Mouse (Mus musculus): ENCODE results near the gene Ppfibp1. TPM values are rescaled to one million over a fixed set of nuclear protein-coding genes. Genes with fewer than 3 reads are reported as not detected.

Gene Ppfibp1
- total and polyA plus RNA-seq, 3 experiments, result 23.4 to 28.2 (median 28.2) TPM

- Histone ChIP-seq H3K4me1 (ENCODE audit: control insufficient read depth in 1 of 2, insufficient read depth in 2 of 2) (no peaks in the 10 kb centered on the region), H3K4me2 (ENCODE audit: insufficient read depth, low read depth, poor library complexity, severe bottlenecking) (no peak overlapping the region), H3K27me3 (replicated peaks) (no peaks in the 10 kb centered on the region), H3K9ac (ENCODE audit: insufficient read depth, low read depth) (no peak overlapping the region), H3K36me3 (replicated peaks in 1 of 2; ENCODE audit: control insufficient read depth in 1 of 2, insufficient read depth in 1 of 2, low read length in 1 of 2) (no peaks in the 10 kb centered on the region), H3K27ac (ENCODE audit: insufficient read depth, low read depth) (no peak overlapping the region), H3K9me3 (replicated peaks; ENCODE audit: low read length) (peaks cover 4% of the 10 kb centered on the region), H3K4me3 (replicated peaks in 1 of 3; ENCODE audit: low read depth in 2 of 3, low read length in 2 of 3, poor library complexity in 1 of 3) (no peak overlapping the region), H3K79me2 (replicated peaks; ENCODE audit: control insufficient read depth, extremely low read depth, insufficient read depth, poor library complexity, severe bottlenecking) (no peaks in the 10 kb centered on the region)
- no peak for TF ChIP-seq SIN3A (IDR thresholded peaks at IDR 0.05; ENCODE audit: low read length)
- TF ChIP-seq USF2 (conservative IDR thresholded peaks at IDR 0.05; ENCODE audit: low read depth, low read length), result no peak
- no peak for TF ChIP-seq IRF4 (IDR thresholded peaks at IDR 0.05; ENCODE audit: low read depth, low read length)
- TF ChIP-seq GABPA (IDR thresholded peaks at IDR 0.05; ENCODE audit: insufficient replicate concordance, low read depth, low read length), result no peak
- TF ChIP-seq SMC3 (IDR thresholded peaks at IDR 0.05; ENCODE audit: low read depth, low read length), result no peak
- TF ChIP-seq HCFC1 (IDR thresholded peaks at IDR 0.05; ENCODE audit: low read depth, low read length), result no peak
- no peak for TF ChIP-seq UBTF (IDR thresholded peaks at IDR 0.05; ENCODE audit: low read depth, low read length)
- no peak for TF ChIP-seq ETS1 (conservative IDR thresholded peaks at IDR 0.05; ENCODE audit: low read depth, low read length)
- no peak for TF ChIP-seq MAX (IDR thresholded peaks at IDR 0.05; ENCODE audit: low read length)
- TF ChIP-seq ZMIZ1 (IDR thresholded peaks at IDR 0.05; ENCODE audit: low read depth, low read length), result no peak
- no peak for TF ChIP-seq NRF1 (IDR thresholded peaks at IDR 0.05; ENCODE audit: low read depth, low read length)
- no peak for TF ChIP-seq CHD1 (IDR thresholded peaks at IDR 0.05; ENCODE audit: low read depth, low read length)
- TF ChIP-seq CHD2 (IDR thresholded peaks at IDR 0.05; ENCODE audit: low read length), result no peak
- TF ChIP-seq USF1 (IDR thresholded peaks at IDR 0.05; ENCODE audit: low read depth, low read length), result no peak
- no peak for TF ChIP-seq JUND (conservative IDR thresholded peaks at IDR 0.05; ENCODE audit: low read depth, low read length)
- no peak for TF ChIP-seq MYC (IDR thresholded peaks at IDR 0.05; ENCODE audit: low read depth, low read length)
- TF ChIP-seq BHLHE40 (IDR thresholded peaks at IDR 0.05; ENCODE audit: low read depth, low read length), result no peak
- TF ChIP-seq E2F4 (IDR thresholded peaks at IDR 0.05; ENCODE audit: insufficient replicate concordance, low read depth, low read length), result no peak
- TF ChIP-seq TCF12 (IDR thresholded peaks at IDR 0.05; ENCODE audit: low read depth, low read length), result no peak
- no peak for TF ChIP-seq RCOR1 (conservative IDR thresholded peaks at IDR 0.05; ENCODE audit: low read depth, low read length)
- DNase-seq (ENCODE audit: extremely low read depth), result no peak
- dilution Hi-C loops (cut with MboI; ENCODE audit: extremely low pct_ligation_motif_present, extremely low pct_unique_long_range_greater_than_20kb, low sequenced_read_pairs), result no loop called here
- in situ Hi-C loops (cut with MboI; ENCODE audit: low pct_ligation_motif_present, low pct_unique_long_range_greater_than_20kb, low sequenced_read_pairs), result no loop called here
Observed at GRCm38 (mm10) chr6:146851916-146852315, 36.4 kb upstream of the Ppfibp1 start.

- DNase-seq (ENCODE audit: extremely low read depth), result no peak
- H3K4me2 ChIP-seq (ENCODE audit: insufficient read depth, low read depth, poor library complexity, severe bottlenecking), result no peak overlapping the region
- no peaks in the 10 kb centered on the region for H3K4me1 ChIP-seq (ENCODE audit: control insufficient read depth in 1 of 2, insufficient read depth in 2 of 2)
- no peak overlapping the region for H3K4me3 ChIP-seq (replicated peaks in 1 of 3; ENCODE audit: low read depth in 2 of 3, low read length in 2 of 3, poor library complexity in 1 of 3)
- in situ Hi-C loops (cut with MboI; ENCODE audit: low pct_ligation_motif_present, low pct_unique_long_range_greater_than_20kb, low sequenced_read_pairs), result no loop called here
- H3K27me3 ChIP-seq (replicated peaks), result no peaks in the 10 kb centered on the region
- H3K9ac ChIP-seq (ENCODE audit: insufficient read depth, low read depth), result no peak overlapping the region
- H3K79me2 ChIP-seq (replicated peaks; ENCODE audit: control insufficient read depth, extremely low read depth, insufficient read depth, poor library complexity, severe bottlenecking), result no peaks in the 10 kb centered on the region
- H3K36me3 ChIP-seq (replicated peaks in 1 of 2; ENCODE audit: control insufficient read depth in 1 of 2, insufficient read depth in 1 of 2, low read length in 1 of 2), result no peaks in the 10 kb centered on the region
- no peak overlapping the region for H3K27ac ChIP-seq (ENCODE audit: insufficient read depth, low read depth)
- dilution Hi-C loops (cut with MboI; ENCODE audit: extremely low pct_ligation_motif_present, extremely low pct_unique_long_range_greater_than_20kb, low sequenced_read_pairs), result no loop called here
- peaks cover 4% of the 10 kb centered on the region for H3K9me3 ChIP-seq (replicated peaks; ENCODE audit: low read length)
- no peak for TF ChIP-seq MXI1 (IDR thresholded peaks at IDR 0.05; ENCODE audit: low read depth, low read length)
- TF ChIP-seq MAX (IDR thresholded peaks at IDR 0.05; ENCODE audit: low read length), result no peak
- TF ChIP-seq POLR2AphosphoS2 (IDR thresholded peaks at IDR 0.05; ENCODE audit: low read depth, low read length), result no peak
- no peak for TF ChIP-seq CHD2 (IDR thresholded peaks at IDR 0.05; ENCODE audit: low read length)
- no peak for TF ChIP-seq TCF12 (IDR thresholded peaks at IDR 0.05; ENCODE audit: low read depth, low read length)
- TF ChIP-seq USF2 (conservative IDR thresholded peaks at IDR 0.05; ENCODE audit: low read depth, low read length), result no peak
- no peak for TF ChIP-seq MAFK (IDR thresholded peaks at IDR 0.05; ENCODE audit: insufficient replicate concordance, low read length)
- no peak for TF ChIP-seq ZMIZ1 (IDR thresholded peaks at IDR 0.05; ENCODE audit: low read depth, low read length)
- TF ChIP-seq ZKSCAN1 (IDR thresholded peaks at IDR 0.05; ENCODE audit: borderline replicate concordance, low read depth, low read length), result no peak
- no peak for TF ChIP-seq CTCF (conservative IDR thresholded peaks at IDR 0.05 in 1 of 2, IDR thresholded peaks at IDR 0.05 in 1 of 2; ENCODE audit: low read depth in 2 of 2, low read length in 2 of 2)
- no peak for TF ChIP-seq MEF2A (IDR thresholded peaks at IDR 0.05; ENCODE audit: borderline replicate concordance, low read depth, low read length)
- no peak for TF ChIP-seq USF1 (IDR thresholded peaks at IDR 0.05; ENCODE audit: low read depth, low read length)
- no peak for TF ChIP-seq PAX5 (IDR thresholded peaks at IDR 0.05; ENCODE audit: low read length)
Observed at GRCm38 (mm10) chr6:146852739-146853138, 35.5 kb upstream of the Ppfibp1 start.
